Mouse (Mus musculus) cerebral cortex, adult 2 months (tissue): Measurements from ENCODE around the gene Pxdc1.

ENCODE experiments used
- WGBS: fragments of 180-500 bp; shearing (Covaris S2); methylation state at CpG from one replicate; pipeline ENCODE4 v1.1.7; 2018; 5-methylcytosine and 5-hydroxymethylcytosine counted together

Gene Pxdc1

GRCm38 (mm10) chr13:34653391-34653790, at the start of gene Pxdc1:
Pxdc1 (minus strand) TSS chr13:34653486.
- WGBS: 35% methylated on average over 9 of the region's 9 CpGs

- WGBS: 92% methylated on average over 1 of the region's 1 CpGs
Observed at GRCm38 (mm10) chr13:34700630-34701029, 47.3 kb upstream of the Pxdc1 start.

GRCm38 (mm10) chr13:34700091-34700490, 46.8 kb upstream of the Pxdc1 start:
- WGBS: 51% methylated on average over 2 of the region's 2 CpGs

GRCm38 (mm10) chr13:34696734-34697332, 43.5 kb upstream of the Pxdc1 start:
- 83% methylated on average over 7 of the region's 7 CpGs for WGBS

- 86% methylated on average over 6 of the region's 6 CpGs for WGBS
Observed at GRCm38 (mm10) chr13:34693111-34693510, 39.8 kb upstream of the Pxdc1 start.

GRCm38 (mm10) chr13:34691049-34691448, 37.8 kb upstream of the Pxdc1 start:
- WGBS: 85% methylated on average over 1 of the region's 1 CpGs

GRCm38 (mm10) chr13:34685008-34685765, 31.9 kb upstream of the Pxdc1 start:
- WGBS: 71% methylated on average over 7 of the region's 7 CpGs

GRCm38 (mm10) chr13:34683762-34684488, 30.6 kb upstream of the Pxdc1 start:
- 93% methylated on average over 18 of the region's 18 CpGs for WGBS

- WGBS: 84% methylated on average over 9 of the region's 9 CpGs
Observed at GRCm38 (mm10) chr13:34683270-34683669, 30.0 kb upstream of the Pxdc1 start.

GRCm38 (mm10) chr13:34676507-34676906, 23.2 kb upstream of the Pxdc1 start:
- 68% methylated on average over 5 of the region's 5 CpGs for WGBS

GRCm38 (mm10) chr13:34675847-34676383, 22.6 kb upstream of the Pxdc1 start:
- WGBS: 18% methylated on average over 7 of the region's 7 CpGs

- 91% methylated on average over 5 of the region's 5 CpGs for WGBS
Observed at GRCm38 (mm10) chr13:34673354-34673753, 20.1 kb upstream of the Pxdc1 start.

- WGBS: 62% methylated on average over 16 of the region's 16 CpGs
Observed at GRCm38 (mm10) chr13:34669919-34670865, 16.9 kb upstream of the Pxdc1 start.

- 62% methylated on average over 8 of the region's 8 CpGs for WGBS
Observed at GRCm38 (mm10) chr13:34667197-34667596, 13.9 kb upstream of the Pxdc1 start.

GRCm38 (mm10) chr13:34665074-34665473, 11.8 kb upstream of the Pxdc1 start:
- WGBS: 78% methylated on average over 4 of the region's 4 CpGs

- WGBS: 90% methylated on average over 6 of the region's 6 CpGs
Observed at GRCm38 (mm10) chr13:34663762-34664161, 10.5 kb upstream of the Pxdc1 start.

- 81% methylated on average over 4 of the region's 4 CpGs for WGBS
Observed at GRCm38 (mm10) chr13:34659507-34659906, 6.2 kb upstream of the Pxdc1 start.

- WGBS: 87% methylated on average over 5 of the region's 5 CpGs
Observed at GRCm38 (mm10) chr13:34656351-34656750, 3.1 kb upstream of the Pxdc1 start.

- 1% methylated on average over 105 of the region's 105 CpGs for WGBS
Observed at GRCm38 (mm10) chr13:34652353-34653241, 689 bp downstream of the Pxdc1 start.

- WGBS: 1% methylated on average over 35 of the region's 35 CpGs
Observed at GRCm38 (mm10) chr13:34652016-34652352, 1.3 kb downstream of the Pxdc1 start.
